Mouse (Mus musculus) layer of hippocampus, adult 6 months (tissue): ENCODE results near the gene Adam15. TPM values are rescaled to one million over a fixed set of nuclear protein-coding genes. Genes with fewer than 3 reads are reported as not detected.

Experiments used
- long read RNA-seq, 2 experiments: library from polyadenylated mRNA; unstranded; transcript quantifications; one replicate each; pipeline ENCODE4 v2.0.0; 2019 to 2020
- polyA plus RNA-seq: library from polyadenylated mRNA; unstranded; fragments of <200 nt; fragmentation: Nextera tagmentation; gene quantifications from 2 replicates; pipeline ENCODE4 v1.2.3, GENCODE M21; 2021

Gene Adam15
- 26.6 and 28.2 TPM in 2 replicates for polyA plus RNA-seq
- long read RNA-seq, experiment 1, partial matches to known transcripts: 4 of 15 reads
- long read RNA-seq, experiment 1, other reads (novel, unspliced or antisense): 4 of 15 reads
- long read RNA-seq, experiment 2, transcript Adam15-201 (23 exons, 2,975 nt): major isoform, 79 of 176 reads
- long read RNA-seq, experiment 2, transcript Adam15-202 (21 exons, 2,799 nt): minor isoform, 32 of 176 reads
- long read RNA-seq, experiment 2, partial matches to known transcripts: 20 of 176 reads
- long read RNA-seq, experiment 2, other reads (novel, unspliced or antisense): 43 of 176 reads

DNA sequence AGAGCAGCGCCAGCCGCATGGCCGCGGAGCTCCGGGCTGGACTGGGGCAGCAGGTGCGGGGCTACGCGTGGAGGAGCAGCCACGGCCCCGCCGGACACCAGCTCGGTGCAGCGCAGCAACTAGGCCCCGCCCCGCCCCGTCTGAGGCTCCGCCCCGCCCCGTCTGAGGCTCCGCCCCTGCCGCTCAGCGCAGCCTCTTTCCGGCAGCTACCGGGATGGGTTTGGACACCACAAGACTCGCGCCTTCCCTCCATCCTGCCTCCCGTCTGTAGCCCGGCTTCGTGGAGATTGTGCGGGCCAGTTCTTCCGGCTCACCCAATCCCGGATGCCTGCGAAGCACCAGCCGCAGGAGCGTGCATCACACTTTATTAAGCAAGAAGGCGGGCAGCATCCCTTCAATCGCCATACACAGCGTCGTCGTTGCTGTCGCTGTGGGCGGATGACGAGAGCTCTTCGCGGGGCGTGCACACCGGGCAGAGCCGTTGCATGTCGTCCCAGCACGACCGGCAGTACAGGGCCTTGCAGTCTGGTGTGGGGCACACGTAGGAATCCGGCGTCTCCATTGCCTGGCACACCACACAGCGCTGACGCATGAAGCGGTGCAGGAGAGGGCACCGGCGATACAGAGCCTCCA is at the start of gene Adam15:
Gene Adam15, minus strand, starts transcription at position 128 of the 633 bp plus-strand sequence.

DNA sequence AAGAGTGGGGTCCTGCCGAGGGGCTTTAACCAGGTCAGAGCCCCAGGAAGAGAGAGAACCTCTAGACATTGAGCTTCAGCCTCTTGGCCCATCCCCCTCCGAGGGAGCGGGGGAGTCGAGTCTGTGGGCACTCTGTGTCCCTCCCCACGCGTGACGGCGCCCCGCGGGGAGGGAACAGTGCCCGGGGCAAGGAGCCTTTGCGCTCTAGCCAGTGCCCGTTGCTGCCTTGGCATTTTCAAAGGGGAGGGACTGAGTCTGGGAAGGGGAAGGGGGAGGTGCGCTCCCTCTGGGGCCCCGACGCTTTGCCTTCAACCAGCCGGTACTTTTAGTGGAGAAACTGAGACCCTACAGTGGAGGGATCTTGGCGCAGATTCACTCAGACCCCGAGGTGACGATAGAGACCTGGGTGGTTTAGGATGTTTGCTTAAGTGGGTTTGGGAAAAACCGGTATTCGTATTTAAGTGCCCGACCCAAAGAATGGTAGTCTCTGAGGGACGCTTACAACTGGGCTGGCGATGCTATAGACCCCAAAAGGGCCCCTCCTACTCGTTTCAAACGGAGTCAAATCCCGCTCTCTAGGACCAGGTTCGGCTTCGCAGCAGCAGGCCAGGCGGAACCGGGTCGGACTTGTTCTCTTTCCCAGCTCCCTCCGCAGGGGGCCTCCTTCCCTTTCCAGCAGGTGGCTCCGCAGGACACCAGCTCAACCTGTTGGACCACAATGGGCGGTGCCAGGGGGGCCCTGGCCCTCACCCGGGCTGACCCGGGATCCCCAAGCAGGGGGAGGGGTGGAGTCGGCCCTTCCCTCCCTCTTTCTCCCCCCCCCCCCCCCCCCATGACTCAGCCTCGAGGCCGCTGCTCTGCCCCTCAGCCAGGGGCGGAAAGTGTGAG is 44.5 kb upstream of the Adam15 start, which contains the start of gene Zbtb7b:
Gene Zbtb7b, minus strand, starts transcription at position 771 of the 888 bp plus-strand sequence.

DNA sequence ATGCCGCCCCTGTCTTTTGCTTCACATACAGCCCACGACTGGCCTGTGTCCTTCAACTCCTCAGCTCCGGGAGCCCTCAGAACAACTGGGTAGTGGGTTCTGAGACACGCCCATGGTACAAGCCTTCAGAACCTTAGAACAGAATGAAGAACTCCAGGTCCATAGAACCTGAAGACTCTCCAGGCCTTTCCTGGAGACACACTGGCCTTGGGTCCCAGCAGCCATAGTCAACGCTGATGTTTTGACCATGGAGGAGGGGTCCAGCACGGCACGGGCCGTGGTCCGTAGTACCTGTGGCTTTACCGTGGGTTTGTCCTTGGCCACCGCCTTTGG is 15.3 kb upstream of the Adam15 start, which contains the start of gene Dcst1:
Gene Dcst1, minus strand, starts transcription at position 101 of the 333 bp plus-strand sequence.

DNA sequence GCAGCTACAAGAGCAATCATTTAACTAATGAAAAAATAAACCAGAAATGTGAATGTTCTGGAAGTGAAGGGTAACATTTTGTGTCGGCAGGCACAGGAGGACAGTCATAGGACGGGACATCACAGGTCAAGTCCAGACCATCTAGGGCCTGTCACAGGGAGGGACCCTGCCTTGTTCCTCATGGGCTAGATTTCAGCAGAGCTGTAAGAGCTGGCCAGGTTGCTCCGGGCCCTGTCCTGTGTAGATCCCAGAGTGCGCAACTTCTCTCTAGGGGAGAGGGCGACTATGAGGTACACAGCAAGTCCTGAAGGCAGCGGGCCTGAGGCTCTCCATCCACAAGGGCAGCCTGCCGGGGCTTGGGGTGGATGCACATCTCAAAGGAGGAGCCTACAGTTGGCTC is 11.9 kb upstream of the Adam15 start, which contains the start of gene Dcst2:
Gene Dcst2, plus strand, starts transcription at position 301 of the 400 bp plus-strand sequence.

DNA sequence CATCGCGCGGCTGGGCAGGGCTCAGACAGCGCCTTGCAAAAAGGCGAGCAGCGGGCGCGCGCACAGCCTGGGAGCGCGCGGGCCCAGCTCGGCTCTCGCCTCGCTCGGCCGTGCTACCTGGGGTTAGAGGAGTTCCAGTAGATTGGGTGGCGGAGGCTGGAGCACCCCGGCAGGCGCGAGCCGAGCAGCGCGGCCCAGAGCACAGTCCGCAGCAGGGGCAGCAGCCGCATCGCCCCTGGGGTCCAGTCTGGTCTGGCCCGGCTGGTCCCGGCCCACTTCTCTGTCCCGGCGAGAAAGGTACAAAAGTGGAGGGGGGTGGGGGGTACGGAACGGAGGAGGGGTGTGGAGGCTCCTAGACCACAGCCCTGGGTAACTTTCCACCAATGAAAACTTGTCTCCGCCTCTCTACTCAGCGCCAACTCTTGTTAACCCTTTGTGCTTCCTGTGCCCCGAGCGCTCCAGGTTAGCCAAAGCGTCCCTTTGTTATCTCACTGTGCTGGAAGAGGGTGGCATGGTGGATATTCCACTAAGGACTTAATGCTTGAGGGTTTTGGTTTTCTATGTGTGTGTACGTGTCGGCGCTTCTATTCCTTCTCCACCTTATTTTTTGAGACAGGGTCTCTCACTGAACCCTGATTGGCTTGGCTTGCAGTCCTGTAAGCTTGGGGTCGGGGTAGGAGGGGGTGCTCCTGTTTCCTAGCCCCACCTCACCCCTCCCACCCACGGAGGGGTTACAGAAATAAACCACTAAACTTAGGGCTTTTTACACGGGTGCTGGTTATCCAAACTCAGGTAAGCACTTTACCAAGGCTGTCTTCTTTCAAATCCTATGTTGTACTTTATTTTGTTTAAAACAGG is 11.8 kb downstream of the Adam15 start, which contains the start of gene Efna4:
Gene Efna4, minus strand, starts transcription at position 308 of the 858 bp plus-strand sequence.

DNA sequence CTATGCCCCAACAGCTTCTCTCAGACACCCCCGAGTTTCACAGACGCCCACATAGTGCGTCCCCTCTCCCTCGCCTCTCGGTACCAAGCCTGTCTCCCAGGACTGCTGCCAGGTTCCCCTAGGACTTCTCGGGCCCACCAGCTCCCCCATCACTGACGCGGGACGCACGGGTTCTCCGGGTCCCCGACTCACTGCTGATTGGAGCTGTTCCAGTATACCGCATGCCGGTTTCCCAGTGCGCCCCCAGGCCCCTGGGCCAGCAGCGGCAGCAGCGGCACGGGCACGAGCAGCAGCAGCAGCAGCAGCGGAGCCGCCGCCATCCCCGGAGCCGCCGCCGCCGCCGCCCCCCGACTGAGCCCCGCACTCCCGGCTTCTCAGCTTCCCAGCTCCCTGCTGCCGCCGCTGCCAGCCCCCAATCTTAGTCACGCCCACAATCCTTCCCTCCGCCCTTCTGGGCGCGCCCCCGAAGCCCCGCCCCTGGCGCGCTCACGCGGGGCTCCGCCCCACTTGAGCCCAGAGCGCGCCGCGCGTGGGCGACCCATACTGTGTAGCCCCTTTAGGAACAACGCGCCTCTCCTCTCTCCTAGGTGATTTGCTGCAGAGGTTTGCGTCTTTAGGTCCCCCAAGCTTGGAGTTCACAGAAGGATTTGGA is 27.2 kb downstream of the Adam15 start, which contains the start of gene Efna3:
Gene Efna3, minus strand, starts transcription at position 452 of the 652 bp plus-strand sequence.

Other genes starting within 250 kb of the Adam15 start
- not detected in 2 replicates for gene Gm43738, start 248.9 kb downstream of the Adam15 start, polyA plus RNA-seq
- 183 TPM in 2 replicates for gene Fdps, start 248.0 kb downstream of the Adam15 start, polyA plus RNA-seq
- 0.20 TPM in 1 of 2 replicates, not detected in the other for gene Pklr, start 213.9 kb downstream of the Adam15 start, polyA plus RNA-seq
- gene Hcn3, start 189.8 kb downstream of the Adam15 start, polyA plus RNA-seq: 1.9 and 2.1 TPM in 2 replicates
- gene Clk2, start 185.2 kb downstream of the Adam15 start, polyA plus RNA-seq: 2.3 and 2.6 TPM in 2 replicates
- gene Scamp3, start 172.5 kb downstream of the Adam15 start, polyA plus RNA-seq: 79.6 and 80.4 TPM in 2 replicates
- 7.2 and 8.7 TPM in 2 replicates for gene Fam189b, start 166.9 kb downstream of the Adam15 start, polyA plus RNA-seq
- 24.0 and 25.6 TPM in 2 replicates for gene Gba, start 147.1 kb downstream of the Adam15 start, polyA plus RNA-seq
- gene Thbs3, start 134.8 kb downstream of the Adam15 start, polyA plus RNA-seq: 10.7 and 16.8 TPM in 2 replicates
- gene Mtx1, start 122.9 kb downstream of the Adam15 start, polyA plus RNA-seq: 125 and 128 TPM in 2 replicates
- not detected in 2 replicates for gene Muc1, start 120.9 kb downstream of the Adam15 start, polyA plus RNA-seq
- 237 and 255 TPM in 2 replicates for gene Krtcap2, start 104.0 kb downstream of the Adam15 start, polyA plus RNA-seq
- 20.0 and 21.4 TPM in 2 replicates for gene Trim46, start 103.7 kb downstream of the Adam15 start, polyA plus RNA-seq
- 320 and 365 TPM in 2 replicates for gene Dpm3, start 90.6 kb downstream of the Adam15 start, polyA plus RNA-seq
- gene Slc50a1, start 79.4 kb downstream of the Adam15 start, polyA plus RNA-seq: 56.9 and 59.5 TPM in 2 replicates
- 11.3 and 12.4 TPM in 2 replicates for gene Efna1, start 68.9 kb downstream of the Adam15 start, polyA plus RNA-seq
- 11.0 and 12.5 TPM in 2 replicates for gene Efna3, start 27.0 kb downstream of the Adam15 start, polyA plus RNA-seq
- gene Efna4, start 12.0 kb downstream of the Adam15 start, polyA plus RNA-seq: 0.39 and 0.40 TPM in 2 replicates
- gene Dcst2, start 12.0 kb upstream of the Adam15 start, polyA plus RNA-seq: not detected in 2 replicates
- 1.4 TPM in 2 replicates for gene Dcst1, start 15.3 kb upstream of the Adam15 start, polyA plus RNA-seq
- 0.23 and 0.59 TPM in 2 replicates for gene Zbtb7b, start 44.8 kb upstream of the Adam15 start, polyA plus RNA-seq
- gene Lenep, start 52.8 kb upstream of the Adam15 start, polyA plus RNA-seq: not detected in 2 replicates
- gene Flad1, start 61.9 kb upstream of the Adam15 start, polyA plus RNA-seq: 27.2 and 28.1 TPM in 2 replicates
- gene Cks1b, start 68.4 kb upstream of the Adam15 start, polyA plus RNA-seq: 10.2 and 10.3 TPM in 2 replicates
- gene Shc1, start 68.4 kb upstream of the Adam15 start, polyA plus RNA-seq: 2.7 and 3.0 TPM in 2 replicates
- 5.8 and 6.2 TPM in 2 replicates for gene Pygo2, start 80.2 kb upstream of the Adam15 start, polyA plus RNA-seq
- 20.1 and 28.3 TPM in 2 replicates for gene Pbxip1, start 86.7 kb upstream of the Adam15 start, polyA plus RNA-seq
- 64.1 and 68.4 TPM in 2 replicates for gene Pmvk, start 104.5 kb upstream of the Adam15 start, polyA plus RNA-seq
- gene Kcnn3, start 170.2 kb upstream of the Adam15 start, polyA plus RNA-seq: 4.0 and 5.1 TPM in 2 replicates